Mouse (Mus musculus) hindbrain, embryonic 14.5 days (tissue): ENCODE data around the gene Atp6v1a. TPM values are rescaled to one million over a fixed set of nuclear protein-coding genes. Genes with fewer than 3 reads are reported as not detected.

Source experiments
- ATAC-seq: fragments of 200-750 bp; cut with Nextera tagmentation; 2 replicates; pipeline ENCODE4 v1.8.0; 2017; ENCODE audit warnings: moderate number of reproducible peaks, mild to moderate bottlenecking, moderate TSS enrichment, moderate library complexity; ENCODE audit not compliant: low FRiP score
- DNase-seq: peaks from one replicate; pipeline ENCODE4 v3.0.0-alpha.2; 2015; ENCODE audit warnings: low spot score
- H3K27ac ChIP-seq: fragments of 300-500 bp; sonication (generic); 2 replicates; pipeline ENCODE4 v1.5.1; 2014; ENCODE audit warnings: mild to moderate bottlenecking, moderate library complexity
- H3K27me3 ChIP-seq: fragments of 300-500 bp; sonication (generic); 2 replicates; pipeline ENCODE4 v1.6.1; 2014; ENCODE audit warnings: mild to moderate bottlenecking, low read length, mixed read lengths; ENCODE audit not compliant: control insufficient read depth, insufficient read depth
- H3K36me3 ChIP-seq: fragments of 300-500 bp; sonication (generic); replicated peaks from 2 replicates; pipeline ENCODE4 v1.6.1; 2014; ENCODE audit not compliant: control insufficient read depth, insufficient read depth
- H3K4me1 ChIP-seq: fragments of 300-500 bp; sonication (generic); replicated peaks from 2 replicates; pipeline ENCODE4 v1.6.1; 2014; ENCODE audit warnings: antibody characterized with exemption, low read length, mixed read lengths; ENCODE audit not compliant: control insufficient read depth, insufficient read depth
- H3K4me2 ChIP-seq: fragments of 300-500 bp; sonication (generic); replicated peaks from 2 replicates; pipeline ENCODE4 v1.6.1; 2014; ENCODE audit warnings: mild to moderate bottlenecking, moderate library complexity
- H3K4me3 ChIP-seq: fragments of 300-500 bp; sonication (generic); replicated peaks from 2 replicates; pipeline ENCODE4 v1.5.1; 2014; ENCODE audit warnings: mild to moderate bottlenecking, low read length
- H3K9ac ChIP-seq: fragments of 300-500 bp; sonication (generic); 2 replicates; pipeline ENCODE4 v1.6.1; 2014
- H3K9me3 ChIP-seq: fragments of 300-500 bp; sonication (generic); 2 replicates; pipeline ENCODE4 v1.6.1; 2016; ENCODE audit warnings: low read length; ENCODE audit not compliant: control insufficient read depth
- WGBS: fragments of 180-500 bp; shearing (Covaris S2); extraction: QIAGEN DNeasy Blood & Tissue Kit; methylation state at CpG from one replicate; pipeline ENCODE4 v1.1.7; 2014; 5-methylcytosine and 5-hydroxymethylcytosine counted together
- polyA plus RNA-seq: library from polyadenylated mRNA; unstranded; fragments of >200 nt; fragmentation: Nextera tagmentation; extraction: Ambion mirVana; gene quantifications from 2 replicates; pipeline ENCODE4 v1.2.1, GENCODE M21; 2014

Gene Atp6v1a
- polyA plus RNA-seq, result 169 and 200 TPM in 2 replicates

DNA sequence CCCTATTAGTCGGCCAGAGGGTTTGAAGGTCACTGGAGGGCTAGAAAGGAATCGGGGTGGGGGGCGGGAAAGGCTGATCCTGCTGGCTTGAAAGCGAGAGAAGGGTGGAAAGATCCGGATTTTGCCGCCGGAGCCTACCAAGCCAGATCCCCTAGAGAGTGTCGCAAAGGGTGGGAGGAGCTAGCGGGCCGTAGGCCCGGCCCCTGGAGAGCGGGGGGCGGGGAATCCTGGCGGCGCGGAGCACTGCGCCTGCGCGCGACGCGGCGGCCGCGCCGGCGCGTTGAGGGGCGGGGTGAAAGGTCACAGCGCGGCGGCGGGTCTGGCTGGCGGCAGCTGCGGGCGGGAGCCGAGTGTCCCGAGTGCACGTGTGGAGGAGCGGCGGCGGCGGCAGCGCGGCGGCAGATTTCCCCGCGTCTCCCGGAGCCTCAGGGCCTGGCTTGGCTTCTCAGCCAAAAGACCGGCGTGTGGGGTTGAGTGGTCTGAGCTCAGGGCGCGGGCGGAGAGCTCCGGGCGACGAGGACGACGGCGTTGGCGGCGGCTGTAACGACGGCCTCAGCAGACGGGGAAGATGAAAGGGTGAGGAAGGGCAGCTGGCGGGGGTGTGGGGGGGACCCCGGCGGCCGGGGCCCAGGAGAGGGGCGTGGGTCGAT is at the start of gene Atp6v1a, which contains the start of gene Naa50:
Atp6v1a (minus strand) TSS at position 170 of the 650 bp plus-strand sequence.
Naa50 (plus strand) TSS at position 295 of the 650 bp plus-strand sequence.
- peak within 1 kb of the TSS; percentile 82 for H3K4me3 ChIP-seq
- H3K27ac ChIP-seq, result peak within 1 kb of the TSS; percentile 98
- no peaks in the 10 kb centered on the region for H3K9me3 ChIP-seq
- H3K27me3 ChIP-seq, result no peaks in the 10 kb centered on the region
- H3K9ac ChIP-seq, result peak within 1 kb of the TSS; percentile 95
- peak within 1 kb of the TSS; percentile 91 for H3K4me2 ChIP-seq
- WGBS, result under 1% methylated on average over 69 of the region's 71 CpGs
- DNase-seq (peak; percentile 97), ATAC-seq (peak; percentile 89)
- no peaks in the 10 kb centered on the region for H3K36me3 ChIP-seq
- peaks cover 23% of the 10 kb centered on the region for H3K4me1 ChIP-seq

DNA sequence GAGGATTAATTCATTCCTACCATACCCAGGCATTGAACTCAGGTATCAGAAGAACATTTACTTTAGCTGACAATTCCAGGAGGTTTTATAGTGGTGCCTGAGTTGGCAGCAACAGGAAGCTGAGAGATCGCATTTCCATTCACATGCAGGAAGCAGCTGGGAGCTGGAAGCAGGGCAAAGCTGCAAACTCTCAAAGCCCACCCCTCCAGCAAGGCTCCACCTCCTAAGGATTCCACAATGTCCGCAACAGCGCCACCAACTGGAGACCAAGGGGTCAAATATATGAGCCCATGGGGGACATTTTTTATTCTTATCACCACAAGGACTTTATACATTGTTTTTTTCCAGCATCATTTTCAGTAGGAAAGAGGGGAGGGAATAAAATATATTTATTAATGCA is 49.3 kb upstream of the Atp6v1a start:
- no peak overlapping the region for H3K4me2 ChIP-seq
- ATAC-seq, result no peak
- WGBS, result 88% methylated on average over 3 of the region's 3 CpGs
- H3K27ac ChIP-seq, result no peak overlapping the region
- no peaks in the 10 kb centered on the region for H3K4me1 ChIP-seq
- no peak overlapping the region for H3K9ac ChIP-seq
- no peaks in the 10 kb centered on the region for H3K27me3 ChIP-seq
- DNase-seq, result no peak
- no peaks in the 10 kb centered on the region for H3K36me3 ChIP-seq
- no peak overlapping the region for H3K4me3 ChIP-seq
- H3K9me3 ChIP-seq, result no peaks in the 10 kb centered on the region

DNA sequence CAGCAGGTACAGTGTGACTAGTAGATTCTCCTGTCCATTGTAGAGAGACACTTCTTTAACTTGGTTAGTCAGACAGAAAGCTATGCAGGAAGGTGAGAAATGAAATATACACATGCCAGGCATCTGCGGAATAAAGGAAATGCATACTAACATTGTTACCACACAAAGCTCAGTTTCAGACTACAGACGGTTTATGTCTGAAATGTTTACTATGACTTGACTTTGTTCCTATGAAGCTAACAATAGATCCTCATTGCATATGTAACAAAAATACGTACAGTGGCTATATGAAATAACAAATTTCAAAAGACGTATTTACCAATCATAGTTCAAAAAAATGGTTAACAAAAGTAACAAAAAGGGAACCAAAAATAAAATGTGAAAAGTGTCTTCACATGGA is 47.7 kb upstream of the Atp6v1a start:
- Histone ChIP-seq H3K9ac (no peak overlapping the region), H3K4me2 (no peak overlapping the region), H3K27ac (no peak overlapping the region), H3K4me1 (no peaks in the 10 kb centered on the region), H3K9me3 (no peaks in the 10 kb centered on the region), H3K36me3 (no peaks in the 10 kb centered on the region), H3K4me3 (no peak overlapping the region), H3K27me3 (no peaks in the 10 kb centered on the region)
- no peak for ATAC-seq
- DNase-seq, result no peak
- 97% methylated on average over 4 of the region's 4 CpGs for WGBS

DNA sequence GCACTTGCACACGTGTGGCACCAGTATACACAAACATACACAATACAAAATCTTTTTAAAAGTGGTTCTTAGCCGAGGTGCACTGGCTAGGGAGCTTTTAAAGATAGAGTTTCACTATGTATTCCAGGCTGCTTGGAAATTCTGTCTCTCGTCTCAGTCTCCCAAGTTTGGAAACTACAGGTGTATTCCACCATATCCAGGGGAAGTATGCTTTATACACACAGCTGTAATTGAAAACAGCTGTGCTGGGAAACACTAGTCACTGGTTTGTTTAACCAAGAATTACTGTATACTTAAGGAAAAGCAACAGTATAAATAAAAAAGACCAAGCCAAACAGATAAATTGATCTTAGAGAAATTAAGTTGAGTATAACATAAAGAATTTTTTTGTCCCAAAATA is 45.3 kb upstream of the Atp6v1a start:
- Histone ChIP-seq H3K9ac (no peak overlapping the region), H3K27me3 (no peaks in the 10 kb centered on the region), H3K4me1 (no peaks in the 10 kb centered on the region), H3K36me3 (no peaks in the 10 kb centered on the region), H3K9me3 (no peaks in the 10 kb centered on the region), H3K4me3 (no peak overlapping the region), H3K27ac (no peak overlapping the region), H3K4me2 (no peak overlapping the region)
- DNase-seq (no peak), ATAC-seq (no peak)
- 90% methylated on average over 3 of the region's 3 CpGs for WGBS

DNA sequence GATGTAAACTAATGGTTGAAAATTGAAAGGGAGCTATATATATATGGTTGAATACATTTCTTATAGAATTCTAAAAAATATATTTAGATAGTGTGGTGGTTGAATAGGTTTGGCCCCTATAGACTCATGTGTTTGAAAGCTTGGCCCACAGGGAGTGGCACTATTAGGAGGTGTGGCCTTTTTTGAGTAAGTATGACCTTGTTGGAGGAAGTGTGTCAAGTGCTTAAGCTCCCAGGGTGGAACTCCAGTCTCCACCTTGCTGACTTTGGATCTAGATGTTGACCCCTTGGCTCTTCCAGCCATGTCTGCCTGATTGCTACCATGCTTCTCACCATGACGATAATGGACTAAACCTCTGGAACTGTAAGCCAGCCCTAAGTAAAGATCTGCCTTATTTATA is 43.1 kb upstream of the Atp6v1a start:
- Histone ChIP-seq H3K4me2 (no peak overlapping the region), H3K27me3 (no peaks in the 10 kb centered on the region), H3K4me1 (no peaks in the 10 kb centered on the region), H3K9me3 (no peaks in the 10 kb centered on the region), H3K27ac (no peak overlapping the region), H3K4me3 (no peak overlapping the region), H3K9ac (no peak overlapping the region), H3K36me3 (no peaks in the 10 kb centered on the region)
- ATAC-seq (no peak), DNase-seq (no peak)
- 95% methylated on average over 1 of the region's 1 CpGs for WGBS

DNA sequence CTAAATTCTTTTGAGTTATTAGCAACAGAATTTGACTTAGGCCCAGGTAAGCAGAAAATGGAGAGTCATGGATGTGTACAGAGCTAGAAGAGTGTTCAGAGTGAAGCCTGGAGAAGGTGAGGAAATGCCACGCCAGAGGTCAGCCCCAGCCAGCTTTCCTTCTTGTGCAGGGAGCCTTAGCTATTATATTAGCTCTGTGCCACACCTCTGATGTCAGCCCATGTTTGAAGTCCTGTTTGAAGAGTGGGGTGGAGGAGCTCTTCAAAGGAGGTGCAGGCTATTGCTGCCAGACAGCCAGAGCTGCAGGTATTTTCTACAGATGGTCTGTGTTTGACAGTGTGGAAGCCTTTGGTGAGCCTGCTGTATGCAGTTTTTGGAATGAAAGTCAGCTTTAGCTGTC is 39.0 kb upstream of the Atp6v1a start:
- H3K4me2 ChIP-seq, result no peak overlapping the region
- no peak overlapping the region for H3K9ac ChIP-seq
- ATAC-seq, result no peak
- no peak overlapping the region for H3K27ac ChIP-seq
- no peak for DNase-seq
- 79% methylated on average over 1 of the region's 1 CpGs for WGBS
- H3K36me3 ChIP-seq, result no peaks in the 10 kb centered on the region
- no peaks in the 10 kb centered on the region for H3K27me3 ChIP-seq
- no peaks in the 10 kb centered on the region for H3K9me3 ChIP-seq
- peaks cover 11% of the 10 kb centered on the region for H3K4me1 ChIP-seq
- no peak overlapping the region for H3K4me3 ChIP-seq

DNA sequence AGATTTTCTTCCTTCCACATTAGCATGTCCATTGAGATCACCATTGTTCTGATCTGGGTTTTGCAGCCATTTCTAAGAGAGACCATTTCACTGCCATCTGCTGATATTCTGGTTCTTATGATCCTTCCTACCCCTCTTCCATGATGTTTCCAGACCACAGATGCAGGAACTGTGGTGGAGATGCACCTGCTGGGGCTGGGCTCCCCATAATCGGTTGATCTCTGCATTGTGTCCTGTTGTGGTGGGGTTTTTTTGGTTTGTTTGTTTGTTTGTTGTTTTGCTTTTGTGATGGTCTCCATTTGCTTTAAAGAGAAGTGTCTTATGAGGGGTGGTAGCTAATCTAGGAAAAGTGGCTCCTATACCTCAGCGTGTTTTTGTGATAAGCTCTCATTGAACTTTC is 37.0 kb upstream of the Atp6v1a start:
- Histone ChIP-seq H3K9ac (no peak overlapping the region), H3K4me3 (no peak overlapping the region), H3K27ac (no peak overlapping the region), H3K27me3 (no peaks in the 10 kb centered on the region), H3K9me3 (no peaks in the 10 kb centered on the region), H3K4me1 (peaks cover 11% of the 10 kb centered on the region), H3K4me2 (no peak overlapping the region), H3K36me3 (no peaks in the 10 kb centered on the region)
- ATAC-seq (no peak), DNase-seq (no peak)
- 100% methylated on average over 2 of the region's 2 CpGs for WGBS

DNA sequence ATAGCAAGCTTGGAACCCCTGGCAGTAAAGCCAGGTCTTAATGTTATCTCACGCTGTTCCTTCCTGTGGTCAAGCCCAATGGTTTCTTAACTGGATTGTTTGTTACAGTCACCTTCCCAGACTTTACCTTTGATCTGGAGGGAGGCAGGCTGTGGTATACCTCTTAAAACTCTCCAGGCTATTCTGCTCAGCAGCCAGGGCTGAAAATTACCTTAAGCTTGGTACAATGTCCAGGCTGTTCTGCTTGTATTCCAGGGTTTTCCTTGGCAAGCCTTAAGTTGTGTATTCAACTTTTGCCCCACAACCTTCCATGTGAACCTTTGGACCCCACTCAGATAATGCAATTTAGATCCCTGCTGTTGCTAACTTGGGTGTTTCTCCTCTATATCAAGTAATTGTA is 35.5 kb upstream of the Atp6v1a start:
- Histone ChIP-seq H3K4me3 (no peak overlapping the region), H3K4me1 (peaks cover 11% of the 10 kb centered on the region), H3K36me3 (no peaks in the 10 kb centered on the region), H3K27me3 (no peaks in the 10 kb centered on the region), H3K9ac (no peak overlapping the region), H3K27ac (no peak overlapping the region), H3K9me3 (no peaks in the 10 kb centered on the region), H3K4me2 (no peak overlapping the region)
- ATAC-seq, result no peak
- no peak for DNase-seq
- 94% methylated on average over 1 of the region's 1 CpGs for WGBS

DNA sequence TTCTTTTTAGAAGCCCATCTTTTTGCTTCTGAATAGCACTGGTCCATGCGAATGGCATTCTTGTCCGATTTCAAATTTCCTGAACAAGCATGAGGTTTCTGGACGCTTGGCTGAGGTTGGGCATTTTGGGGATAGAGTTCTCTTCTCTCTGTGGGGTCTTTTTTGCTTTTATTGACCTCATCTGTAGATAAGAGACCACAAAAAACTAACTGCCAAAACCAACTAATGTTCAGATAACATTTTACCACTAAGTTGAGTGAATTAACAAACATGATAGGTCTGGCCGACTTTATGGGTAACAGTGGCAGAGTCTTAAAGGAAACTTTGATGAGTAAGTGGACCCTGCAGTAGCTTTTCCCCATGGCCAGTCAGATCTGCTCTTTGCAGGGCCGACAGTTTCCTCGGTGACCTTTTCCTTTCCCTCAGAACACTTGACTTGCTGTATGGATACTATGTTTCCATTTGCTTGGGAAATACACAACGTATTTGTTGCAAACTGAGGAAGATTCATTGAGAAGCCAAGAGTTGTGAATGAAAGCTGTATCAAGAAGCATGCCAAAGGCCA is 34.5 kb upstream of the Atp6v1a start:
- WGBS, result 27% methylated on average over 7 of the region's 7 CpGs
- peak overlapping the region; percentile 74; the same call in 1 of the 2 replicates for H3K27ac ChIP-seq
- no peak for ATAC-seq

More for the DNA sequence above, 34.5 kb upstream of the Atp6v1a start:
- peak; percentile 26 for DNase-seq
- Histone ChIP-seq H3K36me3 (no peaks in the 10 kb centered on the region), H3K4me3 (peak overlapping the region; percentile 76), H3K4me1 (peaks cover 11% of the 10 kb centered on the region), H3K4me2 (peak overlapping the region; percentile 52), H3K9ac (peak overlapping the region; percentile 82), H3K9me3 (no peaks in the 10 kb centered on the region), H3K27me3 (no peaks in the 10 kb centered on the region)
